Mouse (Mus musculus): Measurements from ENCODE around the gene Prr36.

Gene Prr36

DNA sequence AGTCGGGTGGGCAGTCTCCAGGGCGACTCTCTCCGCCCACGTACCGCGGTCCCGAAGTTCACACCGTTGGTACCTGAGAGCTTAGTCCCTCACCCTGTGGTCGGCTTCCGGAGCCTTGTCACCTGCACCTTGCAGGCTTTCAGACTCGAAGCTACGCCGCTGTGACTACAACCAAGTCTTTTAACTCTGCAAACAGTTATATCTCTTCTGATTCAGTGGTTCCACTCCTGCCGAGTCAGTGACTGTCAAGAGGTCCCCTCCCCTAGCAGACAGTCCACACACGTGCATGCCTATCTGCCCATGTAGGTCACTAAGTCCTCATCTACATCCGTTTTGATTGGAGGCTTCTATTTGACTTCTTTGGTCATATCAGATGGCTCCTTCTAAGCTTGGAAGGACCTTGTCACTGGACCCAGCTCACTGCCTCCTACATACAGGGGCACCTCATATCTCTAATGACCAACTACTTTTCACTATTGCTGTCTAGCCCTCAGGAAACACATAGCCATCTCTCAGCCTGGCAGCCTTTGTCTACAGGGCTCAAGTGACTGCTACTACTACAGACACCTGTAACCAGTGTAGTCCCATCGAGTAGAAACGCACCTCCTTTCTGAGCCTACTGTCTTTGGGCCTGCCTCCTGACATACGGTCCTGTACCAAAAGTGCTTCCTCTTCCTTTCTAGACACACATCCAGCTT, 22.1 kb upstream of the Prr36 start:
- no peak for DNase-seq (ENCODE audit: low spot score)

DNA sequence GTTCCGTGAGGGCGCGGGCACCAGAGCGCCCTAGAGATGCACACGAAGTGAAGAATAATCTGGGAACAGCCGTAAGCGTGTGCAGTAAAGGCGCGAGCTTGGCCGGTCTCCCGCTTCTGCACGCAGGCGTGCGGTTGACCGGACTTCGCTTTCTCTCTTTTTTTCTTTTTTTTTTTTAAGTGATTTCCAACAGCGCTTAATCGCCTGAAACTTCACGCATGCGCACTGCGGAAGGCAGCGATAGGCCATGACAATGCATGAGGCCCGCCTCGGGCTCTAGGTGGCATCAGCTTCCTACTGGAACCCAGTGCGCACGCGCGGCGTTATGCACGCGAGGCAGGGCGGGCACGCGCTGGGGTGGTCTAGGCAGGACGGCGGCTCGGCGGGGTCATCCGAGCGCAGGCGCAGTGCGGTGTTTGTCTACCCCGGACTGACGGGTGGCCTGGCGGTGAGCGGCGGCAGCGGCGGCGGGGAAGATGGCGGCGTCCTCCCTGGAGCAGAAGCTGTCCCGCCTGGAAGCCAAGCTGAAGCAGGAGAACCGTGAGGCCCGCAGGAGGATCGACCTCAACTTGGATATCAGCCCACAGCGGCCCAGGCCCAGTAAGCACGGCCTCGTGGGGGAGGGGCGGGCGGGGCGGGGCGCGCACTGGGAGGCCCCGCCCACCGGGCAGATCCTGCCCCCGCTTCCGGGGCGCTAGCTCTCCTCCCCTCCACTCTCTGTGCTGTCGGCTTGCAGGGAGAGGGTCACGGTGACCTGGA, 21.4 kb upstream of the Prr36 start, which contains the start of the genes Map2k7 and Gm49320:
Gene Map2k7 (plus strand): TSS at position 307 of the 759 bp plus-strand sequence.
Gene Gm49320 (plus strand): TSS at position 432 of the 759 bp plus-strand sequence.
- DNase-seq (ENCODE audit: low spot score), result peak; percentile 100

DNA sequence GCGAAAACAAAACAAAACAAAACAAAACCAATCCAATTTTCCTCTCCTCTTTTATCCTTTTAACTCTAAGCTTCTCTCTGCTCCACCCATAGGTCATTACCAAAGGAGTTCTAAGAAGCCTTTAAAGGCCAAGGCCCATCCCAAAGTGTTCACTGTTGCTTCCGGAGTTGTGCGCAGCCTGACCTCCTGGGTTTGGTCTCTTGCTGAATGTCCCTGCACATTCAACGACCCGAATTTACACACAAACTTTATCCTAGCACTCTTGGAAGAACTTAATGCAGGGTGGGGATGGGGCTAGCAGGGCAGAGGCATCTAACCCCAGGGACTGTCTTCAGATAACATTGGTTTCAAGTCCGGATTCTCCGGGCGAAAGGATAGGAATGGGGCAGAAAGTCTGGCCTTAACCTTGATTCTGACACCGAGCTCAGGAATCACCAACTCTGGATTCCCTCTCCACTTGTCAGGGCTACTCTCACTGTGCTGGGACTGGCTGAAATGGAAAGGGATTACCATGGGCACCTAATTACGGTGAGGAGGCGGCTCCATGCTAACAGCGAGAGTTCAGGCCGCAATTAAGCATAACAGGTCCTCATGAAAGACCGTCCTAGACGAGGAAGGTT, 20.7 kb upstream of the Prr36 start:
- no peak for DNase-seq (ENCODE audit: low spot score)

DNA sequence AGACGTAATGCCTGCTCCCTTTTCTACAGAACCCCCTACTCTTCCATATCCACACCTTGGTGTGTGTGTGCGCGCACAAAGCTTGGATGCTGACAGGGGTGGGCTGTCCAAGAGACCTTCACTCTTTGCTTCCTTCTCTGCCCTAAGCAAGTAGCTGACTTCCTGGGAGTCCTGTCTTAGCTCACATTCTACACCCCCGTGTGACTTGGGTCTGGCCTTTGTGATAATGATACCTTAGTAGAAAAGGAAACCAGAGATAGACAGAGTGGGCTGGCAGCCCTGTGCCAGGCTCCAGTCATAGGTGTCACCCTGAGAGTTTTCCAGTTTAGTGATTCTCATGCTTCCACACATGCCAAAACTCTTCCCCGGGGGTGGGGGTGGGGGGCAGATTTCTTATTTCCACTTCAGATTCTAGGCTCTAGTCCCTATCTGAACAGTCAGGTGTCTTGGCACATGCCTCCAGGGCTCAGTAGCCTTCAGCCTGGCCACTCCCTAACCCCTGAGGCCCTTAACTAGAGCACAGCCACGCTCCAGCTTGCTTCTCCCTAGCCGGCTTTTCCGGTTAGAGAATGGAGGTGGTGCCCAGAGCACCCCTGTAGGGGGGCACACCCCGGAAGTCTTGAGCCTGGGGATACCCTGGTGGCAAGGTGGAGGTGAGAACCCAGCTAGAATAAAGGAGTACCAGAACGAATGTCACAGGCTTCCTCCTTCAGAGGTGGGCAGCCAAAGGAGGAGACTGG, 13.5 kb upstream of the Prr36 start:
- no peak for DNase-seq (ENCODE audit: low spot score)

DNA sequence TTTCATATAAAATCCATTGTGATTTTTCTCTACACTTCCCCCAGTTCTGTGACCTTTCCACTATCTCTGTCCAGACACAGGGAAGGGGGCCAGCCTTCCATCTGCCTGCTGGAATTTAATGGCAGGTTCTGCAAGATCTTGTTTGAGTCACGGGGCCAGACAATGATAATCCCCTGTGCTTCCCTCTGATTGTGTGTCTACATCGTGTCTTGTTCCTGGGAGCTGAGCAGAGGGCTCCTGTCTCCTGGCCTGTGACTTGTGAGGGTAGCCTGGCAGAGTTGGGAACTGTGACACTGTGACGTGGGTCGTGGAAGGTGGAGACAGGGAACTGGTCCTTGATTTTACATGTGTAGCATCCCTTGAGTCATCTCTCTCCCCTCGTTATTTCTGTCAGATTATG, 12.5 kb upstream of the Prr36 start:
- DNase-seq (ENCODE audit: low spot score), result no peak

DNA sequence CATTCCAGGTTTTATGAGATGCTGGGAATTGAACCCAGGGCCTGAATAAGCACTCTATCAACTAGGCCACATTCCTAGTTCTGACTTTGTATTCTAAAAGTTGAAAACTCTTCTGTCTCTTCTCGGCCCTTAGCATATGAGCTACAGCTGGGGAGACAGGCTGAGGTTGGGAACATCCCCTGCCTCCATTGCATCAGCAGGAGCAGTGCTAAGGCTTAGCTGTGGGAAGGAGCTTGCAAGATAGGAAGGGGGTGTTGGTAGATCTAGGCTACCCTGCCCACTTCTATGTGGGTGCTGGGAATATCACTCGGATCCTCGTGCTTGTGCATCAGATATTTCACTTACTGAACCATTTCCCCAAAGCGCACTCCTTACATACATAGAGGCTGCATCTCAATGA, 10.7 kb upstream of the Prr36 start:
- no peak for DNase-seq (ENCODE audit: low spot score)

DNA sequence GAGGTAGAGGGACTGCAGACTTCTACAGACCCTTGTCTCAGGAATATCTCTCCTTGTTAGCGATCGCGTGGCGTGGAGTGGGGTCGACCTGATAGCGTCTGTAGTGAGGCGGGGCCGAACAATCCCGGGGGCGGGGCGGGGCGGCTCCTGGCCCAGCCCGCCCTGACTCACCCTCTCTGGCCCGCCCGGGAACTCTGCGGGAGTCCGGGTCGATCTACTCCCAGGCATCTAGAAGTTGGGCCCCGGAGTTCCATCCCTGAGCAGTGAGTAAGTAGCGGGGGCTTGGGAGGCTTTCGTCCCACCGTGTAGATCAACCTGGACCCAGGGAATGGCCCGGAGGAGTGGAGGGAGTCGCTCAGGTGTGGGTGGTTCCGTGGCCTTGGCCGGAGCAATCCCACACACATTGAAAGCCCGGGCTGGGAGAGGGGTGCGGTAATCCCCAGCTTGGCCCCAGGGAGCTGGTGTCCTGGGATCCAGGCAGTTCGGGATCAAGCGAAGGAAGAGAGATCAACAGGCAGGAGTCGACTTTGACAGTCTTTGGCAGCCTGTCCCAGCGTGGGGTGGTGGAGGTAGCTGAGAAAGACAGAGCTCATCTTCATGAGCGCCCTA, 9.6 kb upstream of the Prr36 start, which contains the start of gene Lrrc8e:
Gene Lrrc8e (plus strand): TSS at position 89 of the 609 bp plus-strand sequence.
- no peak for DNase-seq (ENCODE audit: low spot score)

DNA sequence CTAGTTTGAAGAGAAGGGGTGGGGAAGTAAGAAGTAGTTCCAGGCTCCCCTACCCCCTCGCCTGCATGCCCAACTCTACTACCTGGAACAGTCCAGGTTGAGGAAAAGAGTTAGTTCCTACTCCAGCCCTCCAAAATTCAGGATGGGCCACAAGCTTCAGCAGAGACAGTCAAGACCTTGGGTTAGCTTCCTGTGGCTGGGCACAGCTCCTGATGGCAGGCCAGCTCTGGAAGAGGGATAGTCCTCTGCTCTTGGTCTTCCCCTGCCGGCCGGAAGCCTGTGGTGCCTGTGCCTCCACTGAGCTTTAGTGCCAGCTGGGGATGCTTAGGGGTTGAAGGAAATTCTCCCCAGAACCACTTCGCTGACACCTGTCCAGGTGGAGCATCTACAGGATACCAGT, 9.1 kb upstream of the Prr36 start:
- DNase-seq (ENCODE audit: low spot score), result no peak

DNA sequence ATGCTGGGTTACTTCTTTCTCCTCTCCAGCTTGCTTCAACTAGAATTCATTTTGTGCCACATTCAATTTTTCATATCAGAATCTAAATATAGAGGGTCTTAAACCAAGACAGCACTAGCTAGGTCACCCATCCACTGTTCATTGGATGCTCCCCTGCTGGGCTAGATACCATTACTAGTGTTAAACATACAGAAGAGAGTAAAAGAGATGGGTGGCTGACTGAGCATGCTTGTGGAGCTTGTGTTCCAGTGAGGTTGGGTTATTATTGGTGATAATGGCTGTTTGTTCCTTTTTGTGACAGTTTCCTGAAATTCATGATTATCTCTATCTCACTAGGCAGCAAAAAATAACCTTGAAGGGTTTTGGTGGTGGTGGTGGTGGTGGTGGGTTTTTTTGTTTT, 4.8 kb upstream of the Prr36 start:
- DNase-seq (ENCODE audit: low spot score), result no peak

DNA sequence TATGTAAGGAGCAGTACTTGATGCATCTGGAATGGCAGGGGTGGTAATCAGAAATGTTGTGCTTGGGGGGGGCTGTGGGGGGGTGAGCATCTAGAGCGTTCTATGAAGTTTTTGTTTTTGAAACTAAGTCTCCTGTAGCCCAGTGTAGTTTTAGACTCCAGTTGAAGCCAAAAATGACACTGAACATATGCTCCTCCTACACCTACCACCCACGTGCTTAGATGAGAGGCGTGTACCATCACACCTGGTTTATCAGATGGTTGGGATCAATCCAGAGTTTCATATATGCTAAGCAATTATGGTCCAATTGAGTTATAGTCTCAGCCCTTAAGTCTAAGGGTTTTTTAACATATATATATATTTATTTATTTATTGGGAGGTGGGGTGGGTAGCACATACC, 2.4 kb upstream of the Prr36 start:
- no peak for DNase-seq (ENCODE audit: low spot score)

DNA sequence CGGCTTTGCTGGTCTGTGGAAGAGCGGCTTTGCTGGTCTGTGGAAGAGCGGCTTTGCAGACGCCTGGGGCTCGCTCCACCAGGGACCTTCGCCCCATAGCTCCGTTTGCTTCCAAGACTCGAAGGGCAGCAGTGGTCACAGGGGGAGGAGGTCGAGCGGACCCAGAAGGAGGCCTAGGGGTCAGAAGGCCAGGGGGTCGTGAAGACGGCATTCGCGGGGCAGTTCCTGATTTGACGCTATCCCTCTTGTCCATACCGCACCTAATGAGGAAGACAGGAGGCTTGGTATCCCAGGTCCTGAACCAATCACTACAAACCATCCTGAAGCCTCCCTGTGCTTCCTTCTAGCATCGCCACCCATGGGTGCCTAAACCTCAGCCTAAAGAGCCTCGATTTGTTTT, 963 bp downstream of the Prr36 start:
- peak; percentile 24 for DNase-seq (ENCODE audit: low spot score)

DNA sequence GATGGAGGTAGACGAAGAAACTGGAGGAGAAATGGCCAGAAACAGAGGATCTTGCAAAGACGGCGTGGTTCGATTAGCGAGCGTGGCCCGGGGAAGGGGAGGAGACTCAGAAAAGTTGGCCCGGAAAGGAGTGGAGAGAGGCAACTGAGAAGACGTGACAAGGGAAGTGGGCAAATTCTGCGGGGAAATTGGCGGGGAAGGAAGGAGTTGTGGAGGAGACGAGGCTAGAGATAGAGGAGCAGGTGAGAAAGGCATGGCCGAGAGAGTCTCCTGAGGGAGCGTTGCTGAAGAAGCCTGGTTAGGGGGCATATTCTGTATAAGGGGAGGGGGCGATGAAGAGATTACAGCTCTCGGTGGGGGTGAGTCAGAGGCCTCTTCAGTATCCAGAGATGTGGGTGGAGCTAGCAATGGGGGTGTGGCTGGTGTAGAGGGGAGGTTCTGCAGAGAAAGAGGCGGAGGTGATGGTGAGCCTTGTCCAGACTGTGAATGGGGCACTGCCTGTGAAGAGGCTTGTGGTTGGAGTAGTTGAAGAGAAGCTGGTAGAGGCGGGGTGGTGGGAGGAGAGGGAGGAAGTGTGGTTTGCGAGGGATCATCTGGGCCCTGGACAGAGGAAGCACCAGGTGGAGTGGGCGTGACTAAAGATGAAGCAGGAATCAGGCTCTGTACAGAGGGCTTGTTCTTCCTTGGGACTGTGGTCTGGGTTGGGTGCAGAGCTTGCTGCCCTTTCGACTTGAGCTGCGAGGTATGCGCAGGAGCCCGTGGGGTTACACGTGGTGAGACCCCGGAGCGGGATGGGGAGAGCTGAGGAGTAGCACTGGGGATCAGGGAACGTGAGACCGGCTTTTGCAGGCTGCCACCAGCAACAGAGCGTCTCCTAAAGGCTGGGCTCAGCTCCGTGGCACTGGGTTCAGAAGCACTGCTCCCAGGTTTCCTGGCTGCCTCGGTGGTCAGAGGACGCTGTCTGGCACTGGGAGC, 3.0 kb downstream of the Prr36 start:
- peak; percentile 72 for DNase-seq (ENCODE audit: low spot score)

DNA sequence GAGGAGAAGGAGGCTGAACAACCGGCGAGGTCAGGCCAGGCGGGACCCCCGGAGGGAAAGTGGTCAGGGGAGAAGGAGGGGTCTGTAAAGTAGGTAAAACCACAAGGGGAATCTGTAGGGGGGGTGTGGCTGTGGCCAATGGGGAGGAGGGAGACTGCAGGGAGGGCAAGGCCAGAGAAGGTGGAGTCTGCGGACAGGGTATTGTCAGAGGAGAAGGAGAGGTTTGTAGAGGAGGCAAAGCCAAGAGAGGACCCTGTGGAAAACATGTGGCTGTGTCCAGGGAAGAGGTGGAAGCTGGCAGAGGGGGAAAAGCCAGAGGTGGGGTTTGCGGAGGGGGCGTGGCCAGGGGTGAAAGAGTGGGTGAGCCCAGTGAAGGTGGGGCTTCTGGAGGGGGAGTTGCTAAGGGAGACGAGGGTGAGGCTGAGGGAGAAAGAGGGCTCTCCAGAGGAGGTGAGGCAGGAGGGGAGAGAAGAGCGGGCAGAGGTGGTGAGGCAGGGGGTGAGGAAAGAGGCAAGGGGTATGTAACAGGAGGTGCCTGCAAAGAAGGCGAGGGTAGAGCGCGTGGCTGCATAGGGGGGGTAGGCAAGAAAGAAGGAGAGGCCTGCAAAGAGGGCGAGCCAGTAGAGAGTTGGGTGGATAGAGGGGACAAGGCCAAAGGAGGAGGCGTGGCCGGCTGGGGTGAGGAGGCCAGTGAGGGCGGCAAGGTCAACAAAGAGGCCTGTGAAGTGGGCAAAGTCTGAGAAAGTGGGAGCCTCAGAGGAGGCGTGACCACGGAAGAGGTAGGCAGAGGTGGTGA, 3.9 kb downstream of the Prr36 start:
- DNase-seq (ENCODE audit: low spot score), result peak; percentile 55

DNA sequence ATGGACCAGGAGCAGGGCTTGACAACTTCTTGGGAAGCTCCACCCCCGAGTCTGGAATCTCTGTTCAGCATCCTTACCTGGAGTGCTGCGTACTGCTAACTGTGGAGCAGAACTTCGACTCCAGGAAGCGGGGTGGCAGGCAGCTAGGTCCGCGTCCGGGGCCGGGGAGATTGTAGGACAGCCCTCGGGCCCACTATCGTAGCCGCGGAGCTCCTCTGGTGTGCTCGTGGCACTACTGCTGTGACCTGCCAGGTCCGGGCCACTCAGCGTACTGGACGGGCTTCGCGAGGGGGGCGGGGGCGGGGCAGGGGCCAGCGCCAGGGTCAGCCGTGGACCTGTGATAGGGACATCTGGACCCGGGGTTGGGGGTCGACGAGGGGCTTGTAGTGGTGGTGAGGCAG, 4.5 kb downstream of the Prr36 start:
- peak; percentile 42 for DNase-seq (ENCODE audit: low spot score)

DNA sequence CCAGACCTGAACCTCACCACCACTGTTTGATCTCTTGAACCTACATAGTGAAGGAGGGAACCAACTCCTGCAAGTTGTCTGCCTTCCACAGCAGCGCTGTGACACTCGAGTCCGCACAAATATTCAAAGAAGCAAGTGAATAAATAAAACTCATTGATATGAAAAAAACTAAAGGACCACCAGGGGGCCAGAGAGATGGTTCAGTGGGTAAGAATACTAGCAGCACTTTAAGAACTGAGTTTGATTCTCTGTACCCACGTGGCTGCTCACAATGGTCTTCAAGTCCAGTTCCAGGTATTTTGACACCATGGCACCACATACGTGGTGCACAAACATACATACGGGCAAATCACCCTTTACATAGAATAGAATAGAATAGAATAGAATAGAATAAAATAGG, 6.2 kb downstream of the Prr36 start:
- DNase-seq (ENCODE audit: low spot score), result no peak

DNA sequence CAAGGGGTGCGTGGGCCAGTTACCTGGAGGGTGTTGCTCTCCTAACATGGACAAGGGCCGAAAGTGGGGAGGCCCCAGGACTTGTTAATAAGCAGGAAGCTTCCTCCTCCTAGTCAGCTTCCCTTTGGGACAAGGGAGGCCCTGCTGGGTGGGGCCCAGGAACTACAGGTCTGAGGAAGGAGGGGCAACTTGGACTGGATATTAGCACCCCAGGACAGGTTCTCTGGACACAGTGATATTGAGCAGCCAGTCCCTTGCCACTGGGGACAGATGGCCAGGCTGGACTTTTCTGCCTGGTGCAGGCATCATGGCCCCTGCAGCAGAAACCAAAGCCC, 10.3 kb downstream of the Prr36 start:
- DNase-seq (ENCODE audit: low spot score), result no peak

DNA sequence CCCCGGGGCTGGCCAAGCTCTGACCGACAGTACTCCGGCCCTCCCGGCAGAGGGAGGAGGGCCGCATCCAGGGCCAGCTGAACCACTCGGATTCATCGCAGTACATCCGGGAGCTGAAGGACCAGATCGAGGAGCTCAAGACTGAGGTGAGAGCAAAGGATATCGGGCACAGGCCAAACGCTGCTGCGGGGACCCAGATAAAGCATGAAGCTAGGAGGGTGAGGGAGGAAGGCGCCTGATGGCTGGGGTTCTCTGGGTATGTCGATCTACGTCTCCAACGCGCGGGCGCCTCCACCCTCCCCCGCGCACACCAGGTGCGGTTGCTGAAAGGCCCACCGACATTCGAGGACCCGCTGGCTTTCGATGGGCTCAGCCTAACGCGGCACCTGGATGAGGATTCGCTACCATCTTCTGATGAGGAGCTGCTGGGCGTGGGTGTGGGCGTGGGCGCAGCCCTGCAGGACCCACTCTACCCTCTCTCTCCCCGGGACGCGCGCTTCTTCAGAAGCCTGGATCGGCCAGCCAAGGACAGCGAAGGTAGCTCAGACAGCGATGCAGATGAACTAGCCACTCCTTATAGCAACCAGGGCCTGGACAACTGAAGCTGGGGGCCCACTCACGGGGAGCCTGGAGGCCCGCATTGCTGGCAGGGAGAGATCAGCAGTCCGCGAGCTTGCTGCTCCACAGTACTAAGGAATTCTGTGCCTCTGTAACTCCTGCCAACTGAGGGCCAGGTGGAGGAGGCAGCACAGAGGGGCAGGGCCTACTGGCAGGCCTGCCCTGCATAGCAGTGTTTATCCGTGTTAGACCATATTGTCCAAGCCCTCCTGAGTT, 10.9 kb downstream of the Prr36 start:
- peak; percentile 44 for DNase-seq (ENCODE audit: low spot score)

DNA sequence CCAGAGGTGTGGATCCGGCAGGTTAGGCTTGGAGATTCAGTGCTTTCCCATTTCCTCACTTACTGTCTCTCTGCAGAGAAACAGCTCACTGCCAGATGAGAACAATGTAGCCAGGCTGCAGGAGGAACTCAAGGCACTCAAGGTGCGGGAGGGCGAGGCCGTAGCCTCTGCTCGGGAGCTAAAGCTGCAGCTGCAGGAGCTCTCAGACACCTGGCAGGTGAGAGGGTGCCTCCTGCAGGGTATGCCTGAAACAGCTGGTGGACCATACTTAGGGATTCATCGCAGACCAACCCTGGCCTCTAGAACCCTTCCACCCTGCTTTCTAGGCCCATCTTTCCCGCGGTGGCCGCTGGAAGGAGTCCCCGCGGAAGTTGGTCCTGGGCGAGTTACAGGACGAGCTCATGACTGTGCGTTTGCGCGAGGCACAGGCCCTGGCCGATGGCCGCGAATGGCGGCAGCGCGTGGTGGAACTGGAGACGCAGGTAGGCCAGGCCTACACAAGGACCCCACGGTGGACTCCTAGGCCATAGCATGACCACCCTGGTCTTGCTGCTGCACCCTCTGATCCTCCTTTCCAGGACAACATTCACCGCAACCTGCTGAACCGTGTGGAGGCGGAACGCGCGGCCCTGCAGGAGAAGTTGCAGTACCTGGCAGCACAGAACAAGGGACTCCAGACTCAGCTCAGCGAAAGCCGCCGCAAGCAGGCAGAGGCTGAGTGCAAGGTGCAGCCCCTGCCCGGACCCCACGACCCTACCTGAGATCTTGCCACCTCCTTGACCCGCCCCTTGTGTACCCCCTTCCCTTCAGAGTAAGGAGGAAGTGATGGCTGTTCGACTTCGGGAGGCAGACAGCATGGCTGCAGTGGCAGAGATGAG, 11.8 kb downstream of the Prr36 start:
- peak; percentile 17 for DNase-seq (ENCODE audit: low spot score)
